Mouse (Mus musculus): ENCODE results near the gene Tmem131l.
A peak's percentile ranks its signal among the peaks of the same experiment; 100 is the strongest.

Gene Tmem131l

DNA sequence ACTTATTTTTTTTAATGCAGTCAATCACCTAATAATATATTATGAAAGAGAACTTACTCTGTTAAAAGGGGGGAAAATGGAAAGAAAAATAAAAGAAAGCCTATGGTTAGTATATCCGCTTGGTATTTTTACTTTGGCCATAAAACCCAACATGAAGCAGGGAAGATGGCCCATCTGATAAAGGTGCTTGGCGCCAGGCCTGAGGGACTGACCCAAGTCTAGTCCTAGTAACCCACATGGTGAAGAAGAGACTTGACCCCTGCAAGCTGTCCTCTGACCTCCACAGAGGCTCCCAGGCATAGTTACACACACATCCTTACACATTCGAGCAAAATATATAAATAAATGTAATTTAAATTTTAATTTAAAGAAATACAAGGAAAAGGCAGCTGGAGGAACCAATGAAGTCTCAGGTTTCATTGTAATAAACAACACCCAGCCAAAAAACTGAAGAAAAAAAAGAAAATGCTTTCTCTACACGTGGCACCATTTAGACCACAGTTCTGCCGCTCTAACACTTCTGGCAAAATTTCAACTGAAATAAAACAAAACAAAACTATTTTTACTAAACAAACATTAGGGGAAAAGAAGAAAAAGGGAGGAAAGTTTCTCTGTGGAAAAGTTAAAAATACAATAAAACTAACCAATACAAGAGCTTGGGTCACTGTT lies 28.8 kb downstream of the Tmem131l start:
- DNase-seq: no peak

DNA sequence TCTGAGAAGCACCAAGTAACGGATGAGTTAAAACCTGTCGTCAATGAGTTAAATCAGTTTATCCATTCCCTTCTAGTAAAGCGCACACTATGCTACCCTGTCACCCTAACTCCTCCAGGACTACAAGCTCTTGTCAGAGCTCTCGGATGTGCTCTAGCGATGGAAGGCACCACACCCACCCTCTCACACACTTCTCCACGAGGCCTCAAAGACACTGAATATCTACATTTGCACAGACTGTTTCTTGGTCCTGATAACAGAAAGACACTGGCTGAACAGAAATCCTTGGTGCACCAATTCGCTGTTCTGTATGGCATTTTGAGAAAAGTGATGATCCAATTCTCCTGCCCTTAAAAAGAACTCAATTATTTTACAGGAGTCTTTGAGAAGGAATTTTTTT lies 34.0 kb downstream of the Tmem131l start:
- DNase-seq: no peak

DNA sequence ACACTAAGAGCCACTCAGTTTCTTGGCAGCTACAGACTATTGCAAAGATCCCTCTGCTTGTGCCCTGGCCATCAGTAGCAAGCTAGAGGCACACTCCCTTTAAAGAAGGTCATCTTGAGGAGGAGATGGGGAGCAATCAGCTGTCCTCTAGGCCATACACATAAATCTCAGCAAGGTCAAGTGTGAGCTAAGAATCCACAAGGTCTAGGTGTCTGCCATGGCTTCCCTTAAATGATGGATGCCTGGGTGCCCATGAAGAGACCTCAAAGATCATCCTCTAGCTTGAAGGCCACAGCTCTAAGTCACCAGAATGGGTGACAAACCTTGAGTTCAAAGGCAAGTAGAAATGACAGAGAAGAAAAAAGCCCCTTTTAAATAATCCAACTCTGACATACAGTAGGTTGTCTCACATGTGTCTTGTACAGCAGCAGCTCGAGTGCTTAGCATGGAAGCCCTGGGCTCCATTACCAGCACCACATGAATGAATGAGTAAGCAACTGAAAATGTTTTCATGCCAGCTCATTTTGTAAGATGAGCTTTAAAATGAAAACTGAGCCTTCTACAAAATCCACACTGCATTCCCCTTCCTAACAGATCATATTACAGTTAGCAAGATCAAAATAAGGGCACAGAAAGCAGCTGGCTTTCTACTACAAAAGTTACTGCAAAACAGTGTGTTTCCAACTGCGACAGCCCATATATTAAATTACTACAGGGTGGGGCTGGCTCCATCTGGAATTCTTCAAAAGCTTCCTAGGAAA lies 35.5 kb downstream of the Tmem131l start:
- DNase-seq: no peak

DNA sequence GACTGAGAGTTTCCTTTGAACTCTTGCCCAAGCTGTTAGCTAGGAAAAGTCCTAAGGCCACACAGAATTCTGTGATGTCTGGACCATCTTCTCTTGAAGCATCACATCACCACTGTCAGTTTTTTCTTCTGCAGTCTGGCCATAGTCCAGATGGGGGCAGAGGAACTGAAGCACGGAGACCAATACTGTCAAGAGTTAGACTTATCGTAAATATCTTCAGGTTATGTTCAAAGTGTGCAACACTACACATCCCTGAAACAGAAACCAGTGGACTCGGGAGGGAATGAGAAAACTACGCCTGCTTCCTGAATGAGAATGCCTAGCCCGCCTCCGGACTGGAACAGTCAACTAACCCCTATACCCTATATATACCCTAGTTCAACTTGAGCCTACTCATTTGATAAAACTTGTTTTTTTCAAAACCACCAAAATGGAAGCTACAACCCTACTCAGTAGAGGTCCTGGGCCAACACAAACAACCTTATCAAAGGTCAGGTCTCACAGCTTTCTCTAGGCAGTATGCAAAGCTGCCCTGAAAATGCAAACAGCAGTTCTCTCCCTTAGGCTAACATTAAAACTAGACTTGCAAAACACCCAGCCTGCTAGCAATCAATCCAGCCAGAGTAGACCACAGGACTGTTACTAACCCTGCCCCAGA lies 37.4 kb downstream of the Tmem131l start:
- no peak for DNase-seq

DNA sequence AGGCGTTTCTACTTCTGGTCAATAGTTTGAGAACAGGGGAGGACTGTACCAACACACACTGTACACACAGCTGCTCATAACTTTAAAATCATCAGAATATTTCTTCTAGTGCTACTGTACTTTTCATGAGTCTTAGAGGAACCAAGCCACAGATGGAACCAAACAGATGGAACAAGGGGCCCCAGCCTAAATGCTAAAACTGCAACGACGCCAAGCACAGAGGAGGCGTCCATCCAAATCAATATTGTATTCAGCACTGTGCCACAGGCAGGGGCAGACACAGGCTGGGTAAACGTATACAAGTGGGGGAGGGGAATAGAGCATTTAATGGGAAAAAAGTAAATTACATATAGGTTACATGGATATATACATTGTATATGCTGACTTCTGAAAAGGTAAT lies 42.4 kb downstream of the Tmem131l start:
- no peak for DNase-seq

DNA sequence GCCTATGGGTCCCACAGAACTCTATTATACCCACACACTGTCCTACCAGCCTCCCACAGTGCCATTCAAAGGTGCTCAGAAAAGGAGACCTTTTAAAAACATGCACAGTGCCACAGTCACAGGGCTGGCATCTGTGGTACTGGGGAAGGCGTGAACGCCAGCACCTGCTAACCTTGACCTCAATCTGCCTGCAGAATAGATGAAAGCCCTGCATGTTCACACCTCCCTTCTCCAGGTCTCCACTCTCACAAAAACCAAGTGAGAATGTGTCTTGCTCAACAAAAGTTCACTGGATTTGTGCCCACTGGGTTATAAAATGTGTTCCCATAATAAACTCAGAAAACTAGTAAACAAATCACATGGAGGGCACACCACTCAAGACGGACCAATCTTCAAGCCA lies 42.9 kb downstream of the Tmem131l start:
- DNase-seq: no peak

DNA sequence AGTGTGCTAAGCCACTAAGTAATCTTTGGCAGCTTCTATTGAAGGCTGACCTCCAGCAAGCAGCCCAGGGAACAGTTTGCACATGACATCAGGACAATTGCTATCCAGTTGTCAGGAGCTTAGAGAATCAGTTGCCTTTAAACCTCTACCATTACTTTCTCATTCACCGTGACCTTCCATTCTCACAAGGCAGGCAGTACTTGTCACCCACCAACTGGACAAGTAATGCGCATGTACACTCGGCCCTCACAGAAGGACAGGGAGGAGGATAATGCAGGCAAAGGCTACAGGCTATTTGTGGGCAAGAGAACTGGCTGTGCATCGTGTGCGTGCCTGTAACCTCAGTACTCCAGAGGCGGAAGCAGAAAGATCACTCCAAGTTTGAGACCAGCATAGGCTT lies 43.9 kb downstream of the Tmem131l start:
- DNase-seq: no peak

DNA sequence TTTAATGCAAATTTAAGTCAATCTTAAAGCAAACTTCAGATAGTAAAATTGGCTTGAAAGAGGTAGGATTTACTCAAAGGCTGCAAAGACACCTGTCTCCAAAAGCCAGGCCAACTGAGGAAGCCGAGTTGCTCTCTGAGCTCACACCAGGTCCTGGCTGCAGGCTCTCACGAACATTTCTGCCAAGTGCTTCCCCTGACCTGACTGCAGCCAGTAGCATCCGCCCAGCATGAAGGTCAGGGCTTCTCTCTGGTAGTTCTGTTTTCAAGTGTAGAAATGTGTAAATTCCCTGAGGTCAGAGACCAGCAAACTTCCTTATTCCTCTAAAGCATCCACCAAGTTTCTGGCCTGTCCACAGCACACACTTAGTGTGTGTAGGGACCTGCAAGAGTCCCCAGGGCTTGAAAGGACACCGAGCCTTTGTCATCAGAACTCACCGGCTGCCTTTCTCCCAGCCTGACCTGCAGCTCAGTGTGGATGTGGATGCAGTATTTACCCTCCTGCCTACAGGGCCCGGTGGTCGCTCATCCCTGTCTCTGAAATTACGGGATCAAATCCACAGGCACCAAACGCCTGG lies 44.6 kb downstream of the Tmem131l start:
- DNase-seq: no peak

DNA sequence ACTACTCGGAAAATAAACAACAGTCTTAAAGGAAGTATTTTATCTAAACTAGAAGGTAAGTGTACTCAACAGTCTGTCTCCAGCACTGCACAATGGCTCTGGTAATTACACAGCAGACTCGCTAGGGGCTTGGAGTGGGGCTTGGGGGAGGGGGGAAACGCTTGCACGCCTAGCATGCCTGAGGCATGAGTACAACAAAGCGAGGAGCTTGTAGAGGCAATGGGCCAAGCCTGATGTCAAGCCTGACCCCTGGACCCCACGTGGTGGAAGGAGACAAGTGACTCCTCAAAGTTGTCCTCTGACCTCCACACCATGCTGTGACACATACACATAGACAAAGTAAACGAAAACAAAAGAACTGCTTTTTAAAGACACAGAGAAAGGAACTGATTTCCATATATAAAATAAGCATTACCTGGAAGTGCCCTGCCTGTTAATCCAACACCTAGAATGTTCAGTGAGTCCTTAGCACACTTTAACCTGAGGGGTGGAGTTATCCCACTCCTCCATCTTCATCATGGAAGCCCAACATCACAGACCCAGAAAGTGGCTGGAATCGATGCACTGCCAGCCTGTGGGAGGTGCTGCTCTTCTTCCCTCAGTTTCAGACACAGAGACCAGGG lies 45.6 kb downstream of the Tmem131l start:
- peak; percentile 30 for DNase-seq

DNA sequence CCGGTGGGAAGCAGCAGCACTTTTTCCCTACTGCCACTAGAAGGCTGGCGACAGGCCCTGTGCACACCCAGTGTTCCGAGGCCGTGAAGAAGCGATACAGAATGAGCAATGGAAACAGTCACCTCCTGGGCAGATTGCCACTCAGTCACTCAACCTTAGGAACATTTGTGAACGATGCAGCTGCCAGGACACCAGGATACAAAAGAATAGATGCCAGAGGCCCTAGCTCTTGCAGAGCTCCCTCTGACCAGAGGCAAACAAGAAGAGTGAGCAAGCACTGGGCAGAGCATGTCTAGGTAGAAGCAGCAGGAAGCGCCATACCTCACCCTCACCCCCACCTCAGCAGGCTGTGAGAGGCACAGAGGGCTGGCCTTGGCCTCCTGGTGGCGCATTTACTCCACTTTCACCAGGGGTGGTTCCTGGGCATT lies 46.9 kb downstream of the Tmem131l start:
- peak; percentile 76 for DNase-seq

DNA sequence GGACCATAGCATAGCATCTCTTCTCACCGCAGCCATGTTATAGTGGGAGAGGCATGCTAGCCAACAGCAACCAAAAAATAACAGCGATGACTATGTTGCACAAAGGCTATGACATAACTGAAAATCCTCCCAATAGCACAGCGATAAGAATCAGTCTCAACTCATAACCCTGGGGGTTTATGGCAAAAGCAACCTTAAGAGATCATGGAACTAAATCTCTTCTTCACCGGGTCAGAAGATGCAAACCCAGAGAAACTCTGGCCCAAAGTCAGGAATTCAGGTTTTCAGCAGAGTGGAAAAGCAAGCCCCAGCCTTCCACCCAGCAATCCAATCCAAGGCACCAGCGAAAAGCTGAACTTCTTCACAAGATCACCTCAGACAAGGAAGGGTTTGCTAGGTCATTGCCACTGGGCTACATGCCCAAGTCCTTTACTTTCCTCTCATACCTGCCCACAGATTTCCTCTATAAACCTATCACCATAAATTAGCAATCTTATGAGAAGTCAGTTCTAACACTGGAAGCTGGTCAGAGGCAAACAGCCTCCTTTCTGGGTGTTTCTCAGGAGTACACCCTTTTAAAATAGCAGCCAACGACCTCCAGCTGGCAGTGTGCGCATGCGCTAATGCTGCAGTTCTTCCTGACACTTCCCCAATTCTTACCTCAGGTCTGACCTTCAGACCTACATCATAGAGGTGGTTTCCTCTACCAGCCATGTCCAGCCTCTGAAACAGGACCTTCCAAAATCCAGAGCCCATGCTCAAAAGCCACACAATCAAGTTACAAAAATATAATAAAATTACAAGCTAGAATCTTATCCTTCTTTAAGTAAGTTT lies 48.1 kb downstream of the Tmem131l start:
- no peak for DNase-seq

DNA sequence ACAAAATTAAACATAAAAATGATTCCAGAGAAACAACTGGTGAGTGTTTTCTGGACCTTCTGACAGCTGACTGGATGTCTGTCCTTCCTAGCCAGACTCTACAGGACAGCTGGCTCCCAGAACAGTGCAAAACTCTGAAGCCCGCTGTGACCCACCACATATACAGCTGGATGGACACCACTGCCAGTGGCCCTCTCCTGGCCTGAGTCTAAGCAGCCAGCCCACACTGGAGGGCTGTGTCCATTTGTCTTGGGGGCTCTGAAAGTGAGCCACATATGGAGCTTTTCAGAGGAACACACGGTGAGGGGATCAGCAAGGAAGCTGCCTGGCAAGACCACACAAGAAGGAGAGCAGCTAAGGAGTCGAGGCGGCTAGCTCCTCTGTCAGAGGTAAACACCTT lies 51.8 kb downstream of the Tmem131l start:
- no peak for DNase-seq

DNA sequence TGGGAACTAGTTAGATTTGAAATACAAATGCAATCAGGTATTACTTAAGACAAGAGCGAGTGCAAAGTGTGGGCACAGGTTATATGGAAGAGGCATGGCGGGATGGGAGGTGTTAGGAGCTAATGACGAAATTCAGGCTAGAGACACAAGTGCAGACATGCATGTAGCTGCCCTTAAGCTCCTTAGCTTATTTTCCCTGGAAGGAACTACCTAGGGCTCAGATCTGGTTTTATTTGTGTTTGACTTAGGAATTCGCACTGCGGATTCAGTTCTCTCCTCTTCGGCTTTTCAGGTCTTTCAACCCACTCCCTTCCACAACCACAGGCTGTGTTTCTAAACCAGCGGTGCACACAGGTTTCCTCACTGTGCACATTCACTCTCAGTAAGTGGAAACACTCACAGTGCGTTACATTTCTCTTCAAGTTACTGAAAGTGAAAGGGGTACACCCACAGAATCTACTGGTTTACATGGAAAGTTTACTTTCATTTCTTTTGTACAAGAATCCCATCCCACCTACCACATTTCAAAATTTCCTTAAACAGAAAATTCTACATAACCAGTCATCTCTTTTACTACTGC lies 52.4 kb downstream of the Tmem131l start:
- DNase-seq: no peak

DNA sequence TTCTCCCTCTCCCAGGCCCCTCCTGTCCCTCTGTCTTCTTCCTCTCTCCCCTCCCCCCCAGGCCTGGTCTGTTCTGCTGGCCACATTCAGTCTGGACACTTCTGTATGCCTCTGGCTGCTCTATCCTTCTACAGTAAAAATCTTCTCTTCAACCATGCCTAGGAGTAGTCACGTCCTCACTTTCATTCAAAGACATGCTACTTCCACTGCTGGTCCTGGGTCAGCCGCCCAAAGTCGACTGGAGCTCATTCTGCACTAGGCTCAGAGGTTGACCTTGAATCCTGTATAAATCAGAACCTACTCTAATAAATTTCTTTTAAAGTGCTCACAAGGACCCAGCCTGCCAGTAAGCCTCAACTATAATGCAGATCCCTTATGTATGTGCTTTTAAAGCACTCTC lies 53.2 kb downstream of the Tmem131l start:
- DNase-seq: no peak

DNA sequence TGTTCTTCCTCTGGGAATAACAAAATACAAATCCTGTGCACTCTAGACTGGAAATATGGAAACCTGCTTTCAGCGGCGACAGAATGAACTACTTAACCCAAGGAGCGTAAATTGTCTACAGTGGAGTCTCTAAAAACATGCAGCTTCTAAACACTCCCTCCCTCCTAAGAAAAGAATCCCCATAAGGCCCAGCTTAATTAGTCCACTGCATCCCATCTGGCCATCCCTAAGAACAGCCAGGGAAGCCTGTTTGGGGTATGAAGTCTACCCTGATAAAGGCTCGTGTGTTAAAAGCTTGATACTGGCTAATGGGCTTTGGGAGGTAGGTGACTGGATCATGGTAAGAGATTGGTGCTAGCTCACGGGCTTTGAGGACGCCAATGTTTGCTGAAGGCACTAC lies 54.5 kb downstream of the Tmem131l start:
- DNase-seq: no peak

DNA sequence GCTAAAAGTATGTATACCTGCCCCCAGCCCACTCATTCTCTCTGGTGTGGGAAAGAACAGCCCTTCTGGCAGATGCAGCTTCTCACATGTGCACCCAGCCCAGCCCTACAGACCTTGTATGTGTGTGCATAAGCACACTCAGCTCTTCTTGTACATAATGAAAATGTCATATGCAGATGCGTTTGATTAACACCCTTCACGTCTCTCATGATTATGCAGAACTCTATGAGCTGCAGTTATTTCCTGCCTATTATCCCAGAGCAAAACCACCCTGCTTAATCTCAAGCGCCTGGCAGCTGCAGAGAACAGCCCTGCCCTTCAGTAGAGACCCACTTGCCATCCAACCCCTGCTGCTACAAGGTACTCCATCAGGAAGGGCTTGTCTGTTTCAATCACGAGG lies 55.6 kb downstream of the Tmem131l start:
- no peak for DNase-seq

DNA sequence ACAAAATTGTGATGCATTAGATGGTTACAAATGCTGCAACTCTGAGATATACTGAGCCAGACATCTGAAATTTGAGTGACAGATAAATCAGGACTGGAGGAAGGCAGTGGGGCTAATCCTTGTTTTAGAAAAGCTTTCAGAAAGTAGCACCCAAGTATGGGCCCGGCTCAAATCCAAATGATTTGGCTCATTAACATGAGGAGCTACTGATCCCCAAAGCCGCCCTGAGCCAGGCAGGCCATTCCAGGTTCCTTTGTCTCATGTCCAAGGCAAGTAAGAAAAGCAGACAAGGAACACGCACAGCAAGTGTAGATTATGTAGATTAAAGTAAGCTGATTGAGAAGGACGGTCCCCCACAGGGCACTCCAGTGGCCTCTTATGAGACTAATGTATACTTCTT lies 57.2 kb downstream of the Tmem131l start:
- no peak for DNase-seq

DNA sequence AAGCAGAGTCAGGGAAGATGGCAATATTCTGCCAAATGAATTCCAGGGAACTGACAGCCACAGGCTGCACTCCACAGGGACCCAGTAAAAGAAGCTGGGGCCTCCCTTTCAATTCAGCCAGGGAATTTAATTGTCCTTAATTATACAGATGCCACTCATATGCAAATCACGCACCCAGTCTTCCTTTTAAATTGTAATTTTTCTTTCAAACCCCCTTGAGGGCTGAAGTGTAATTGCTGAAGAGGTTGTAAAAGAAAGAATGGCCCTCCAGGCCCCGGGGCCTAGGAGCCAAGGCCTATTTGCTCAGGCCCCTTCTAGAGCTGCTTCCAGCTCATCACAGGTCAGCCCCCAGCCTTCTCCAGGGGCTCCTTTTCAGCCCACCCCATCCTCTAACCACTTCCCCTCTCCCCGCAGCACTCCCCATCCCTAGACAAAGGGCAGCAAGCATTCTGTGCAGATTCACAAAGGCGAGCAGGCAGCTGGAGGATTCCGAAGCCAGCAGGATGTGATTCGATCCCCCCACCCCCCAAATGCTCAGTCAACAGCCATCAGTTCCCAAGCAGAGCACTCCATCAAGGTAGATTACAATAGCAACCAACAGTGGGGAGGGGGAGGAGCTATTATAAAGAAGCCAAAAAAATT lies 59.6 kb downstream of the Tmem131l start:
- no peak for DNase-seq

DNA sequence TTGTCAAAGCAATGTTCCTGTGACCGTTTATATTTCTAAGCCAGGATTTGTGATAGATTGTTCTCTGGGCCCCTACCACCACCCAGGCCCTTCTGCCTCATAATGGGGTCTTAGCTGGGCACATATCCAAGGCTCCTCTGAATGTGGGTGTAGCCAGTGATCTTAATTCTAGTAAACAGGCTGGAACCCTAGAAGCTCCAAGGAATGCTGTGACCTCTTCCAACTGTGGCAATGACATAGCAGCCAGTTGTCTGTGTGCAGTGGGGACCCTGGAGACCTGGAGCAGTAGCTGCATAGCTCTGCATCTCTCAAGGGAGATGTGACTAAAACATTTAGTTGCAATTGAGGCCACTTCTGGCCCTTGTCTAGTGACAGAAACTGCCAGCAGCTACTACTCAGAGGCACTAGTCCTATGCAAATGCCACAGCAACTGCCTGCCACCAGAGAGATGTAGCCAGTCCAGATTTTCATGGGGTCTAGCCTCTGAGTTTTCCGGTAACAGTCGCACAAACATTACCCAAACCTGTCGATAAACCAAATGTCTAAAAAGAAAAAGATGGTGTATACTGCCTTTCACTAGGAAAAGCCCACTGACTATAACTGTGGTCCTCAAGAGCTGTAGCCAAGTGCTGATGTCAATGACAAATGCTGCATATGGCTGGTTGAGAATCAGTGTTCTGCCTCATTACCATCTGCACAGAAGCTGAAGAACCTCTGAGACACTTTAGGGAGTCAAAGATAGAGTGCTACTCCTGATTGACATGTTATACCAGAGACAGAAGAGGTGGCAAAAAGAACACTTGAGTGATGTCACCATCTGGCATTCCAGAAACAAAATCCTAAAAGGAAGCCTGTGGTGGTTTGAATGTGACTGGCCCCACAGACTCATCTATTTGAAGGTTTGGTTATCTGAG lies 61.2 kb downstream of the Tmem131l start:
- DNase-seq: no peak

DNA sequence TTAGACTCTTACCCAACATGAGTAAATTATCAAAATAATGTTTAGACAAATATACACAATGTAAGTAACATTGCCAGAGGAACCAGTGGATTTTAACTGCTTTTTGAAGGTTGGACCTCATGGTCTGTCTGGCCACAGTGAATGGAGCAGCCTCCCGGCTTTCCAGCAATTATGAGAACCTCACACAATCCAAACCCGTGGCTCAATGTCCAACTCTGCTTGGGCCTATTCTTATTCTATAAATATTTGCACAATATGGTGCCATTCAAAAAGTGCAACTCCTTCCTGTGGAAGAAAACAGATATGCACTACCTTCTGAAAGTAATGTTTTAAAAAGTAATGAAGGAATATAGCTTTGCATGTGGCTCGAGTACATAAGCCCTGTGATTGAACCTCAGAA lies 62.2 kb downstream of the Tmem131l start:
- no peak for DNase-seq
